ENCODE assay signal across 11 mouse cellular contexts in genomic region chr11:8513359-8514253, GRCm38 (mm10).
DNase-seq lines count a peak whose midpoint lies in the region; ATAC-seq and TF ChIP-seq lines count a peak whose summit lies in the region.
"Had no signal": no experiment of that assay in that cellular context is flagged by ENCODE, and none has a peak within 500 bp of the region (broad histone marks: within the 10 kb centered on the region; RNA-seq: fewer than 3 reads in every experiment).

No protein-coding gene starts in this region.

- no peak for TF ChIP-seq EP300 in lung, postnatal 0 days (IDR thresholded peaks at IDR 0.05)

- H3K27me3 ChIP-seq in embryonic facial prominence, embryonic 14.5 days (replicated peaks; ENCODE audit: control insufficient read depth, insufficient read depth, low read length) = no peaks in the 10 kb centered on the region
- no peaks in the 10 kb centered on the region for H3K27me3 ChIP-seq in lung, postnatal 0 days (replicated peaks; ENCODE audit: insufficient read depth, low read length)
- H3K27me3 ChIP-seq: liver, embryonic 13.5 days had no signal

- no peak overlapping the region for H3K4me3 ChIP-seq in gastrocnemius, adult 2 months
- no peak overlapping the region for H3K4me3 ChIP-seq in embryonic facial prominence, embryonic 14.5 days (ENCODE audit: low read depth, low read length)
- no peak overlapping the region for H3K4me3 ChIP-seq in lung, postnatal 0 days (ENCODE audit: low read depth, low read length)
- H3K4me3 ChIP-seq: erythroblast, embryonic 14.5 days; liver, embryonic 13.5 days had no signal

- H3K9me3 ChIP-seq in embryonic facial prominence, embryonic 14.5 days (ENCODE audit: control insufficient read depth, low read length) = no peaks in the 10 kb centered on the region
- H3K9me3 ChIP-seq in lung, postnatal 0 days (ENCODE audit: low read length) = no peaks in the 10 kb centered on the region
- H3K9me3 ChIP-seq: liver, embryonic 13.5 days had no signal

- no peak for TF ChIP-seq CTCF in gastrocnemius, adult 2 months (IDR thresholded peaks at IDR 0.05)
- TF ChIP-seq CTCF in lung, postnatal 0 days (IDR thresholded peaks at IDR 0.05) = no peak

- H3K4me2 ChIP-seq in embryonic facial prominence, embryonic 14.5 days (ENCODE audit: low read depth, low read length) = no peak overlapping the region
- no peak overlapping the region for H3K4me2 ChIP-seq in lung, postnatal 0 days (replicated peaks; ENCODE audit: low read depth, low read length)
- H3K4me2 ChIP-seq: liver, embryonic 13.5 days had no signal

- 53% methylated on average over 7 of the region's 7 CpGs for WGBS in embryonic facial prominence, embryonic 14.5 days
- WGBS in lung, postnatal 0 days = 24% methylated on average over 7 of the region's 7 CpGs

- no peak overlapping the region for H3K9ac ChIP-seq in embryonic facial prominence, embryonic 14.5 days (ENCODE audit: low read depth, low read length)
- no peak overlapping the region for H3K9ac ChIP-seq in lung, postnatal 0 days (replicated peaks; ENCODE audit: low read depth)
- H3K9ac ChIP-seq: liver, embryonic 13.5 days had no signal

- no peak overlapping the region for H3K27ac ChIP-seq in gastrocnemius, adult 2 months
- H3K27ac ChIP-seq in embryonic facial prominence, embryonic 14.5 days (replicated peaks; ENCODE audit: low read depth, low read length) = peak overlapping the region; percentile 54
- H3K27ac ChIP-seq in lung, postnatal 0 days (ENCODE audit: low read length) = peak overlapping the region; percentile 51
- H3K27ac ChIP-seq: liver, embryonic 13.5 days had no signal

- peak; percentile 43 for DNase-seq in gastrocnemius, adult 2 months
- DNase-seq in gastrocnemius, adult 8-10 months (ENCODE audit: low spot score in 2 of 2) = no peak
- peak; percentile 43 for DNase-seq in 3134 (ENCODE audit: extremely low read depth, insufficient read length, low spot score)
- peak; percentile 83 for DNase-seq in embryonic facial prominence, embryonic 14.5 days (ENCODE audit: low spot score)
- DNase-seq in kidney, adult 18-20 months = peak; percentile 53
- peak; percentile 64 for DNase-seq in lung, postnatal 0 days (ENCODE audit: low spot score)
- no peak for DNase-seq in spleen, postnatal 4 days (ENCODE audit: low spot score in 2 of 2)
- DNase-seq: liver, embryonic 13.5 days had no signal

- peaks cover 67% of the 10 kb centered on the region for H3K36me3 ChIP-seq in embryonic facial prominence, embryonic 14.5 days (ENCODE audit: control insufficient read depth, insufficient read depth, low read length)
- no peaks in the 10 kb centered on the region for H3K36me3 ChIP-seq in lung, postnatal 0 days (ENCODE audit: insufficient read depth, low read length)
- H3K36me3 ChIP-seq: G1E; liver, embryonic 13.5 days had no signal

- peaks cover 8% of the 10 kb centered on the region for H3K4me1 ChIP-seq in embryonic facial prominence, embryonic 14.5 days (ENCODE audit: control insufficient read depth, insufficient read depth, low read length)
- peaks cover 6% of the 10 kb centered on the region; the same call in 1 of the 2 replicates for H3K4me1 ChIP-seq in lung, postnatal 0 days (ENCODE audit: insufficient read depth, low read depth, low read length)
- H3K4me1 ChIP-seq: liver, embryonic 13.5 days had no signal

- peak; percentile 53 for ATAC-seq in embryonic facial prominence, embryonic 14.5 days (ENCODE audit: low read depth)
- peak; percentile 73 for ATAC-seq in lung, postnatal 0 days
- no peak for ATAC-seq in activated CD4-positive, CD25-positive, alpha-beta regulatory T cell, adult 4 months

- intact Hi-C loops in gastrocnemius, adult 2 months (cut with DNase I) = no loop called here

Comparison
In these comparisons a context has a peak if more than half of its experiments do, and no peak if none do; other contexts are left out.
1. DNase-seq: peak in gastrocnemius, adult 2 months (single experiment), 3134 (single experiment), embryonic facial prominence, embryonic 14.5 days (single experiment), kidney, adult 18-20 months (single experiment) and lung, postnatal 0 days (single experiment); none in gastrocnemius, adult 8-10 months (0 of 2) and spleen, postnatal 4 days (0 of 2).